Mouse (Mus musculus): ENCODE measurements around the gene Tiam2. TPM values are rescaled to one million over a fixed set of nuclear protein-coding genes. Genes with fewer than 3 reads are reported as not detected.

Gene Tiam2
- polyA plus RNA-seq (2016; fragmentation: Nextera tagmentation; extraction: Ambion mirVana): 2.9 and 3.0 TPM in 2 replicates

DNA sequence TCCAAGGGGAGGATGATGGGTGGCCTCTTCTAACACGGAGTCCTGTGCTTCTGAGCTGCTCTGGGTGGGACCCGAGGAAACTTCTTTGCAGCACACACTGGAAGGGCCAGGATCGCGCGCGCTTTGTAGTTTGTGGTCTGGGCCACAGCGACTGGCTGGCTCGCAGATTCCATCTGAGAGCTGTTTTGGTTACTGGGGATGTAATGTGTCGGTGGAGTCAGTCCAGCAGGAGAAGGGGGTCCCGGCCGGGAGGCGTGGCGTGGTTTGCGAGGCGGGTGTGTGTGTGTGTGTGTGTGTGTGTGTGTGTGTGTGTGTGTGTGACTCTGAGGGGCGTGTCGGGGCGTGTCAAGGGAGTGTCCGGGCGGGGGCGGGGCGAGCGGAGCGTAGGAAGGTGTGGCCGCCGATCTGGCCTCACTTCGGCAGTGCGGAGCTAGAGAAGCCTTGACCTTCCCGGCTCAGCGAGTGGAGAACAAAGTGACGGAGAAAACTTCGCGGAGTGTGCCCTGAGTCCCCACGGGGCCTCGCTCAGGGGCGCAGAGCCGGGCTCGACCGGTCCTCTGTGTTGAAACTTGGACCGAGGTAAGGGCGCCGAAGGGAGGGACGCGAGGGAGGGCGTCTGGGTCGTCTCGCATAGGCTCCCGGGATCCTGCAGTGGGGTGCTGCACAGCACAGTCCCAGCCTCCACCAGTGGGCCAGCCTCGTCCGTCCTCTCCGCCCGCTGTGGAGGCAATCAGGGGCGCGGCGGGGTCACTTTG, at the start of gene Tiam2:
TSS of gene Tiam2 (plus strand) at position 426 of the 755 bp plus-strand sequence.
- under 1% methylated on average over 54 of the region's 55 CpGs for WGBS
- H3K27ac ChIP-seq (replicated peaks): peak within 1 kb of the TSS; percentile 35; the same call in 1 of the 2 replicates
- peaks cover 20% of the 10 kb centered on the region for H3K4me1 ChIP-seq
- H3K27me3 ChIP-seq (ENCODE audit: low read depth, poor library complexity, severe bottlenecking): peaks cover 66% of the 10 kb centered on the region
- no peaks in the 10 kb centered on the region for H3K36me3 ChIP-seq
- H3K9me3 ChIP-seq (replicated peaks): no peaks in the 10 kb centered on the region
- peak within 1 kb of the TSS; percentile 67 for H3K4me3 ChIP-seq
- DNase-seq (ENCODE audit: low spot score): peak; percentile 77

DNA sequence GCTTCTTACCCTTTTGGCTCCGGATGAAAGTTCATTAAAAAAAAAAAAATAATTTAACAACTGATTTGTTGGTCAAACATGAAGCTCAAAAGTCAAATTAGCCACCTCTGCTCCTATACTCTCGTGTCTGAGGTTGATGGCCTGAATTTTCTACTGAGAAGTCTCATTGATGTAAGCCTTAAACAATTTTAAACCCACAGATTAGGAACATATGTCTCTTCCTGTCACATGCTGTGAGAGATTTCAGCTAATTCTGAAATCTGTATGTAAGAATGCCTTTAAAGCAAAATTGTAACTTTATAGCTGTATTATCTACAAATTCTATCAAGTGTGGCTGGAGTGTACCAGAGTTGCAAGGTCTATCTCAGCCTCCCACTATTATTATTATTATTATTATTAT, 46.1 kb upstream of the Tiam2 start:
- Histone ChIP-seq H3K4me1 (peaks cover 29% of the 10 kb centered on the region), H3K27ac (replicated peaks) (no peak overlapping the region), H3K36me3 (no peaks in the 10 kb centered on the region), H3K4me3 (no peak overlapping the region), H3K27me3 (ENCODE audit: low read depth, poor library complexity, severe bottlenecking) (peaks cover 22% of the 10 kb centered on the region), H3K9me3 (replicated peaks) (no peaks in the 10 kb centered on the region)
- DNase-seq (ENCODE audit: low spot score): no peak
- 71% methylated on average over 2 of the region's 2 CpGs for WGBS

DNA sequence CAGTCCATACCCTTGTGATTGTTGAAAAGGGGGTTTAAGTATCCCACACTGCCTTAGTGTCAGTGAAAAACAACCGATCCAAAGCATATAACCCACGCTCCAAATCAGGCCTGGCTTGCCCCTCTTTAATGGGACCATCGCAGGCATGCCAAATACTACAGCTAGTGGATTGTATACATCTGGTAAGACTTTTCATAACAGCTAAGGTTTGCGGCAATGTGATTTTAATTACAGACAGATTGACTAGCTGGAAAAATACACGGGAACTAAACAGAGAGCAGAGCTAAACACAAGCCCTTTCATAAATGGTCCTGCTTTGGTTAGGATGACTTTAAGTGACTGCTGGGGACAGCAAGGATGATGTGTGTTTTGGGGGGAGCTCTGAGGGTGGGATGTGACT, 44.4 kb upstream of the Tiam2 start:
- Histone ChIP-seq H3K4me3 (no peak overlapping the region), H3K9me3 (replicated peaks) (no peaks in the 10 kb centered on the region), H3K27ac (replicated peaks) (no peak overlapping the region), H3K4me1 (peaks cover 17% of the 10 kb centered on the region), H3K36me3 (no peaks in the 10 kb centered on the region), H3K27me3 (ENCODE audit: low read depth, poor library complexity, severe bottlenecking) (peaks cover 15% of the 10 kb centered on the region; the same call in 1 of the 2 replicates)
- 81% methylated on average over 5 of the region's 5 CpGs for WGBS
- no peak for DNase-seq (ENCODE audit: low spot score)

GRCm38 (mm10) chr17:3285030-3285671, 41.2 kb upstream of the Tiam2 start:
- Histone ChIP-seq H3K9me3 (replicated peaks) (no peaks in the 10 kb centered on the region), H3K36me3 (no peaks in the 10 kb centered on the region), H3K4me3 (no peak overlapping the region), H3K27me3 (ENCODE audit: low read depth, poor library complexity, severe bottlenecking) (no peaks in the 10 kb centered on the region), H3K27ac (replicated peaks) (peak overlapping the region; percentile 63), H3K4me1 (peaks cover 15% of the 10 kb centered on the region)
- DNase-seq (ENCODE audit: low spot score): no peak
- WGBS: 59% methylated on average over 8 of the region's 8 CpGs

- no peak for DNase-seq (ENCODE audit: low spot score)
- Histone ChIP-seq H3K27me3 (ENCODE audit: low read depth, poor library complexity, severe bottlenecking) (no peaks in the 10 kb centered on the region), H3K4me1 (peaks cover 10% of the 10 kb centered on the region), H3K9me3 (replicated peaks) (no peaks in the 10 kb centered on the region), H3K4me3 (no peak overlapping the region), H3K27ac (replicated peaks) (no peak overlapping the region), H3K36me3 (no peaks in the 10 kb centered on the region)
- WGBS: 73% methylated on average over 8 of the region's 8 CpGs
These were observed 40.1 kb upstream of the Tiam2 start for GRCm38 (mm10) chr17:3286123-3286825.

- no peaks in the 10 kb centered on the region for H3K27me3 ChIP-seq (ENCODE audit: low read depth, poor library complexity, severe bottlenecking)
- 20% methylated on average over 6 of the region's 6 CpGs for WGBS
- H3K27ac ChIP-seq (replicated peaks): no peak overlapping the region
- H3K4me3 ChIP-seq: no peak overlapping the region
- no peaks in the 10 kb centered on the region for H3K9me3 ChIP-seq (replicated peaks)
- H3K36me3 ChIP-seq: peaks cover 15% of the 10 kb centered on the region; the same call in 1 of the 2 replicates
- DNase-seq (ENCODE audit: low spot score): peak; percentile 53
- H3K4me1 ChIP-seq: peaks cover 10% of the 10 kb centered on the region
These were observed 38.0 kb upstream of the Tiam2 start for GRCm38 (mm10) chr17:3288341-3288740.

DNA sequence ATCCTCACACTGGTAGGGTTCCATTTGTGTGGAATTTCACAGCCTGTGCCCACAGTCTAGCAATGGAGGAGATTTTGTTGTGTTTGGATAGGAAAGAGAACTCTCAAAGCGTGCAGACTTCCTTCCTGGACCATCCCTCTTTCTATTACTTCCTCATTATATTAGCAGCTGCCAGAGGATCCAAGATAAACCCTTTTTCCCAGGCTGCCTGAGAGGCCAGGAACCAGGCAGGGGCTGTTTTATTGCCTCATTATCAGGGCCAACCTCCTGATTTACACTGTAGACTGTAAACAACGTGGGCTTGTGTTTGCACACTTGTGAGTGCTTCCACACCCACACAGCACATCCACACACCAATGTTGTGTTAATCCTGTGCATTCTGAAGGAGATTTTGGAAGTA, 31.3 kb upstream of the Tiam2 start:
- H3K4me1 ChIP-seq: peaks cover 8% of the 10 kb centered on the region
- 71% methylated on average over 2 of the region's 2 CpGs for WGBS
- H3K9me3 ChIP-seq (replicated peaks): no peaks in the 10 kb centered on the region
- H3K27me3 ChIP-seq (ENCODE audit: low read depth, poor library complexity, severe bottlenecking): no peaks in the 10 kb centered on the region
- H3K4me3 ChIP-seq: no peak overlapping the region
- no peak for DNase-seq (ENCODE audit: low spot score)
- no peak overlapping the region for H3K27ac ChIP-seq (replicated peaks)
- peaks cover 15% of the 10 kb centered on the region; the same call in 1 of the 2 replicates for H3K36me3 ChIP-seq

DNA sequence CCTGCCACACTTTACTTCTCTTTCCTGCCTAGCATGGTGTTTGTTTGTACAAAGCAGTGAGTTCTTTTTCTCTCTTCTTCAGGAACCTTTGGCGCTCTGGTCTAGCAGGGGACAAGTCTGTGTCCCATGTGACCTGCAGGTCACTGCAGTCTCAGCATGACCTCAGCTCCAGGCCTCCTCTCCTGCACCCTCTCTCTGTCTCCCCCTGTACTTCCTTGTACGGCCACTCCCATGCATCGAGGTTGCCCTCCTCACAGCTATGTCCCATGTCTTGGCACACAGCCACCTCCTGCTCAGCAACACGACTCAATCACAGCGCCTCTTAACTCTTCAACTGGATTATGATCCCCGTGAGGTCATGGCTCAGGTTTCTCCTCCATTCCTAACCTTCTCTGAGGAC, 26.9 kb upstream of the Tiam2 start:
- H3K4me3 ChIP-seq: no peak overlapping the region
- no peak overlapping the region for H3K27ac ChIP-seq (replicated peaks)
- H3K4me1 ChIP-seq: peaks cover 4% of the 10 kb centered on the region
- no peaks in the 10 kb centered on the region for H3K36me3 ChIP-seq
- WGBS: 81% methylated on average over 6 of the region's 6 CpGs
- H3K9me3 ChIP-seq (replicated peaks): no peaks in the 10 kb centered on the region
- no peaks in the 10 kb centered on the region for H3K27me3 ChIP-seq (ENCODE audit: low read depth, poor library complexity, severe bottlenecking)
- no peak for DNase-seq (ENCODE audit: low spot score)

DNA sequence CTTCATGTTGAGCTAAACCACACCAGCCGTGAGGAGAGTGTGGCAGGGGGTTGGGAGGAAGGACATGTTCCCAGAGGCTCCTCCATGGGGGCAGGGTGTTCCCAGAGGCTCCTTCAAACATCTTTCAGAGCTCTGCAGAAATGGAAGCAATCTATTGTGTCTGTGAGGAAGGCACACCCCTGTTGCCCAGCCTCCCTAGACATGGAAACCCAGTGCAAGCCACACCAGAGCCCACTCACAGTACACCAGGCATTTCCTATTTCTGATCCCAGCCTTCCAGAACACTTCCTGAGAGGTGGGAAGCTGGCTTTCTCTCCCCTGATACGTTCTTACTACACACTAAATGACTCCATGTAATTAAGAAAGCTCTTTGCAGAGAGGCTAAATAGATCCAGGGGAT, 20.4 kb upstream of the Tiam2 start:
- no peak overlapping the region for H3K27ac ChIP-seq (replicated peaks)
- H3K9me3 ChIP-seq (replicated peaks): no peaks in the 10 kb centered on the region
- 0 out of 2 replicates have a peak, but pooled peaks cover 3% of the 10 kb centered on the region for H3K4me1 ChIP-seq
- no peak for DNase-seq (ENCODE audit: low spot score)
- 59% methylated on average over 2 of the region's 2 CpGs for WGBS
- no peaks in the 10 kb centered on the region for H3K36me3 ChIP-seq
- H3K27me3 ChIP-seq (ENCODE audit: low read depth, poor library complexity, severe bottlenecking): no peaks in the 10 kb centered on the region
- no peak overlapping the region for H3K4me3 ChIP-seq

GRCm38 (mm10) chr17:3313711-3314624, 12.4 kb upstream of the Tiam2 start:
- Histone ChIP-seq H3K4me3 (peak overlapping the region; percentile 53), H3K27ac (replicated peaks) (peak overlapping the region; percentile 79), H3K4me1 (0 out of 2 replicates have a peak, but pooled peaks cover 3% of the 10 kb centered on the region), H3K27me3 (ENCODE audit: low read depth, poor library complexity, severe bottlenecking) (peaks cover 42% of the 10 kb centered on the region), H3K36me3 (no peaks in the 10 kb centered on the region), H3K9me3 (replicated peaks) (no peaks in the 10 kb centered on the region)
- peak; percentile 89 for DNase-seq (ENCODE audit: low spot score)
- WGBS: 5% methylated on average over 60 of the region's 60 CpGs

- 0 out of 2 replicates have a peak, but pooled peaks cover 3% of the 10 kb centered on the region for H3K4me1 ChIP-seq
- H3K27ac ChIP-seq (replicated peaks): peak overlapping the region; percentile 79; the same call in 1 of the 2 replicates
- H3K27me3 ChIP-seq (ENCODE audit: low read depth, poor library complexity, severe bottlenecking): peaks cover 42% of the 10 kb centered on the region
- H3K36me3 ChIP-seq: no peaks in the 10 kb centered on the region
- 32% methylated on average over 3 of the region's 3 CpGs for whole genome bisulfite sequencing
- DNase-seq (ENCODE audit: low spot score): no peak
- H3K9me3 ChIP-seq (replicated peaks): no peaks in the 10 kb centered on the region
- peak overlapping the region; percentile 53 for H3K4me3 ChIP-seq
These were observed 11.8 kb upstream of the Tiam2 start for GRCm38 (mm10) chr17:3314625-3315020.

DNA sequence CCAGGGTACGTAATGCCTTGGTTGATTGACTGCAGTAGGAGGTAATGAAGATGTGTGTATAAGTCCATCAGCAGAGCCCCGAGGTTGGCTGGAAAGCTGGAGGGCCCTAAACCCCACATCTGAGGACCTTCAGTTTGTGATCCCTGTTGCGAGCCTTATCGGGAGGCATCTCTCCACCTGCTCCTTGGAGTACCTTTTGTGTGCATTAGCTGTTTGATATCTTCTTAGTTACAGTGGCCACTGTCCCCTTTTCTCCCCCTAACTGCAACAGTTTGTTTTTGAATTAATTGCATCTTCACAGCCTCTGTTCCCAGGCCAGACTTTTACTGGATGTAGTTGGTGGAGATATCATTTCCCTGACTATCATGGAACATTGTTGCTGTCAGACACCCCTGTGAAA, 10.8 kb upstream of the Tiam2 start:
- no peak overlapping the region for H3K4me3 ChIP-seq
- H3K9me3 ChIP-seq (replicated peaks): no peaks in the 10 kb centered on the region
- H3K27me3 ChIP-seq (ENCODE audit: low read depth, poor library complexity, severe bottlenecking): peaks cover 42% of the 10 kb centered on the region
- H3K27ac ChIP-seq (replicated peaks): no peak overlapping the region
- 0 out of 2 replicates have a peak, but pooled peaks cover 3% of the 10 kb centered on the region for H3K4me1 ChIP-seq
- no peaks in the 10 kb centered on the region for H3K36me3 ChIP-seq
- 88% methylated on average over 4 of the region's 4 CpGs for WGBS
- no peak for DNase-seq (ENCODE audit: low spot score)

All from midbrain, embryonic 10.5 days (tissue).